Mouse (Mus musculus) right cerebral cortex, postnatal 10 days (tissue): ENCODE measurements around the gene Slc35a2.
A peak's percentile ranks its signal among the peaks of the same experiment; 100 is the strongest.
"Not testable (repeated sequence)": the region's sequence is repeated elsewhere in the genome, so short reads cannot be mapped to it uniquely, and the experiment has no call there.

ENCODE experiments used
- DNase-seq, 2 experiments: peaks; one replicate each; pipeline ENCODE4 v3.0.0; 2021; ENCODE audit warnings: low spot score in 2 of 2

The Slc35a2 gene

GRCm38 (mm10) chrX:7907735-7908134 is 23.9 kb downstream of the Slc35a2 start, which contains the start of gene Gm10491:
TSS of gene Gm10491 (minus strand) at chrX:7907835.
- DNase-seq = no peak

GRCm38 (mm10) chrX:7909242-7909641 is 25.4 kb downstream of the Slc35a2 start, which contains the start of gene Gm10490:
TSS of gene Gm10490 (plus strand) at chrX:7909542.
- DNase-seq = not testable (repeated sequence)

- DNase-seq = no peak
Observed at GRCm38 (mm10) chrX:7910473-7910872, 26.6 kb downstream of the Slc35a2 start.

- peak in 1 of 2 experiments; percentile 38 for DNase-seq
Observed at GRCm38 (mm10) chrX:7915669-7916068, 31.8 kb downstream of the Slc35a2 start.

GRCm38 (mm10) chrX:7917960-7918359 is 34.1 kb downstream of the Slc35a2 start:
- DNase-seq = not testable (repeated sequence)

GRCm38 (mm10) chrX:7919601-7920383 is 36.0 kb downstream of the Slc35a2 start, which contains the start of gene Pcsk1n:
TSS of gene Pcsk1n (plus strand) at chrX:7919822.
- peak; percentile 70 to 74 for DNase-seq

GRCm38 (mm10) chrX:7922032-7922431 is 38.2 kb downstream of the Slc35a2 start:
- peak in 1 of 2 experiments; percentile 38 for DNase-seq

- DNase-seq = no peak
Observed at GRCm38 (mm10) chrX:7926266-7926665, 42.4 kb downstream of the Slc35a2 start.

GRCm38 (mm10) chrX:7927116-7927515 is 43.3 kb downstream of the Slc35a2 start:
- no peak for DNase-seq

- DNase-seq = no peak
Observed at GRCm38 (mm10) chrX:7928270-7928790, 44.5 kb downstream of the Slc35a2 start, which contains the start of gene Eras. TSS of gene Eras (minus strand) at chrX:7928607.

GRCm38 (mm10) chrX:7936874-7937273 is 53.0 kb downstream of the Slc35a2 start:
- no peak for DNase-seq

- DNase-seq = no peak
Observed at GRCm38 (mm10) chrX:7937667-7938066, 53.8 kb downstream of the Slc35a2 start.
